Mouse (Mus musculus) heart, adult 11 months (tissue): ENCODE data around the gene Kncn.
A peak's percentile ranks its signal among the peaks of the same experiment; 100 is the strongest.

Source experiments
- DNase-seq: peaks from one replicate; pipeline ENCODE4 v3.0.0; 2022

Kncn gene

DNA sequence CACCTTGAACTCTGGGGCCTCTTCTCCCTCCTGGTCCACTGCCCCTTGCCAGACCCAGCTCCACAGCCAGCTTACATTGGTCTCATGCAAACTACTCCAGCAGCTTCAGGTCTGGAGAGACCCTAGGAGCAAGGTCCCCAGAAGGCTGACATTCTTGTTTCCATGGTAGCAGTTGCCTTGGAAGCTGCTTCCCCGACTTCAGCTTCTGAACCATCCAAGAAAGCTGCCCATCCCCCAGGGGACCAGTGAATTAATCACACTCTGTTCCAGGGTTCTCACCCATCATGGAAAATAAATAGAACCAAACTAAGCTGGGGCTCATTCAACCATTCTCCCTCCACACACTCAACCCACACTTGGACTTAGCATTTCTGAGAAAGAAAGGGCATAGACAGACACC is 3.0 kb upstream of the Kncn start:
- no peak for DNase-seq

DNA sequence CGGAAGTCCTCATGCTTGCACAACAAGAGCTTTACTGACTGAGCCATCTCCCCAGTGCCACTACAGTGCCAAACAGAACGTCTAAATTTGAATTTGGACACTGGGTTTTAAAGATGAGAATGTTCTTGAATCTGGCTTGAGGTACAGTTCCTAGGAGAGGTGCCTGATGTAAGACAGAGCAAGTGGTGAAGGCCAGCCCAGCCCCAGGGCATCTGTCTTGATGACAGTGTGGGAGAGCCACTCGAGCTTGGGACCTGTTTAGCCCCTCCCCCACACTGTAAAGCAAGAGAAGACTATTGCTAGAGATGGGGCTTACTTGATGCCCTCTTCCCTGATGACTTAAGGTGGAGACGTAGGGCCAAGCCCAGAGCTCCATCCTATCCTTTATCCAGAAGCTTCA is 2.0 kb upstream of the Kncn start:
- no peak for DNase-seq

DNA sequence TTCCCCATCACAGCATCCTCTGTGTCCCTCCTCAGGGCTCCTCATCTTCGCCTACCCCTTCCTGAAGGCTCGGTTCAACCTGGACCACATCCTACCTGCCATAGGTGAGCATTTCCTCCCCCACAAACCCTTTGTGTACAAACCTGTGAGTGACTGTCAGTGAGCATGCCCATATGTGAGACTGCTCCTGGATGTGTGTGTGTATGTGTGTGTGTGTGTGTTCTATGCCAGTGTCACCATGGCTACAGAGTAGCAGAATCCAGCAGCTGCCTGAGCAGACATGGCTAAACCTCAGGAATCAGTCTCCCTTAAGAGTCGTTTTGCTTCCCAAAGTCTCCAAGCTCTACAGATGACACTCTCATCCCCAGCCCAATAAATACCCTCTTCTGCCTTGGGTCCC is 1.6 kb downstream of the Kncn start:
- no peak for DNase-seq

DNA sequence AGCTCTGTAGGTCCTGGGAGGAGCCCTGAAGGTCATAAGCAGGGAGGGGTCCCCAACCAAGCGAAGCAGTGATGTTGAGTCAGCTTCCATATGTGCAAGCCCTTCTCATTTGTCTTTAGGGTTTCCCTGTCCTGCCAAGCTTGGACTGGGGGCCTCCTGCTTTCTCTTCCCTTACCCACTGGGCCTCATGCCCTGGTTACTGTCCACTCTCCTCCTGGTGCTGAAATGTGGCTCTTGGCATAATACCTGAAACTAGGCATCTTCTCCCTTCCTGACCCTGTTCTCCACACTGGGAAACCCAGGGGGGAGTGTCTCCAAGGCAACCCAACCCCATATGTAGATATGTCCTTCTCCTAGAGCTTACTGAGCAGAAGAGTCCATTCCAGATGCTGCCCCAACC is 2.7 kb downstream of the Kncn start:
- no peak for DNase-seq

DNA sequence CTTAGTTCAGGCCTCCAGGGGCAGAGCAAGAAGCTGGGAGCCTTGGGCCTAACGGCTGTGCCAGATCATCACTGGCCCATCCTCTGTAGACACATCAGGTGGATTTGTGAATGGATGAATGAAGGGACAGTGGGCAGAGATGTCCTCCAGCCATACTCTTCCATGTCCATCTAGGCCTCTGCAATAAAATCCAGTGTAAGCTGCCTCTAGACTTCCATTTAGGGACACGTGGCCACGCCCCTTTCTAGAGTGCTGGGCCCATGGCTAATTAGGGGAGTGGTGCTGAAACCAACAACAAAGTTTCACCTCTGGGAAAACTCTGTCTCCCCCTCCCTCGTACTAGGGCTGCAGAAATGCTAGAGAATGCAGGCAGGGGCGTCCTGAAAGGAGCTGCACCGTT is 5.9 kb downstream of the Kncn start:
- DNase-seq: no peak

DNA sequence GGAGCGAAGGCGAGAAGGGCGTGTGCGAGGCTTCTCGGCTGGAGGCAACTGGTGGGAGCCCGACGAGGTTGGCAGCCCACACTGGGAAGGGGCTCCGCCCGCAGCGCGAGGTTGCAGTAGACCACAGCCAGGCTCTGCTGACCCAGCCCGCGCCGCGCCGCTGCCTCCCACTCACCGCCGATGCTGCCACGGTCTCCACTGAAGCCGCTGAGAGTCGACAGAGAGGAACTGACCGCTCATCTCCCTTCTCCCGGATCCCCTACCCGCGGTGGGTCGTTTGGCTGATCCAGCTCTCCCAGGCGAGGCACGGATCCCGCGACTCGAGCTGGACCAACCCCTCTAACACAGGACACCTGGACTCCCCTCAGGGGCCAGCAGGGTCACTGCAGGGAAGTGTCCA is 6.4 kb downstream of the Kncn start, which contains the start of gene 6430628N08Rik:
Gene 6430628N08Rik (plus strand): TSS at position 113 of the 400 bp plus-strand sequence.
- no peak for DNase-seq

DNA sequence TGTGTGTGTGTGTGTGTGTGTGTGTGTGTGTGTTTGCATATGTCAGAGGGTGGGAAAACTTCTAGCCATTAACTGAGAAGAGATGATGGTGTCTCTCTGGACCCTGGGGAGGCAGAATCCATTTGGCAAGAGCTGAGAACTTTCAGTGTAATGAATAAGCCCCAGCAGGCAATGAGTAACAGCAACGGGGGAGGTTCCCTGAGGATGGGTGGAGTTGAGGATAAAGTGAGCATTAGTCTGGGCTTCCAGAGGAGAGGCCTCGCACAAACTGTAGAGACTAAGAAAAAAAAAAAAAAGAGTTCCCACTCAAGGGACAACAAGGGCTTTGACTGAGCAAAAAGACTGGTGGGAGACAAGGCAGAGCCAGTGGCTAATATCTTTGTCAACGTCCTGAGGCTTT is 10.1 kb downstream of the Kncn start:
- DNase-seq: no peak

DNA sequence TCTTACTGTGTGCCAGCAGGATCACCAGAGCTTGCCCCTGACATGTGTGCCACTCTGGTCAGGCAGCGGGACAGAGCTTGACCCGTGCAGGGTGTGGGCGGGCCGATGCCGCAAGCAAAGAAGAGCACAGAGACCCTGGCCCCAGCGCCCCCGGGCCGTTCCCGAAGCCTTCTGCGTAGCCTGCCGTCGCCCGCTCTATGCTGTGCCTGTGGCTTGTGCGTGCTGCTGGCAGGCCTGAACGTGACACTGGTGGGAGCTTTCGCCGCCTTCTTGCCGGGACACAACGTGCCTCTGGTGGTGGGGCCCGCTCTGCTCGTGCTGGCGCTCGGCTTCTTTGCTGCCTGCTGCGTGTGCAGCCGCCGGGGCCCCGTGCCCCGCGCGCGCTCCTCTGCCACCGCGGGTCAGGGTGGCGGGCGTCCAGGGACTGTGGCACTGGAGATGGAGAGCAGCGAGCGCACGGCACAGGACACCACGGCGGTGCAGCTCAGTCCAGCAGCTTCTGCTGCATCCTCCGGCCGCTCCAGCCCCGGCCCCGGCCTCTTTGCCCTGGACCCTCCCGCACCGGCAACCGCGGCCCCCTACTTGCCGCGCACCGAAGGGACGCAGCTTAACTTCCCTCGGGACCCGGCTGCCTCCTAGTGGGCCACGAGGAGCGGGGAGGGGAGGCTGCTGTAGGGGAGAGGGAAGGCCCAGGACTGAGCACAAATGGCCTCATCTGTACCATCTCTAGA is 13.9 kb downstream of the Kncn start:
- no peak for DNase-seq

DNA sequence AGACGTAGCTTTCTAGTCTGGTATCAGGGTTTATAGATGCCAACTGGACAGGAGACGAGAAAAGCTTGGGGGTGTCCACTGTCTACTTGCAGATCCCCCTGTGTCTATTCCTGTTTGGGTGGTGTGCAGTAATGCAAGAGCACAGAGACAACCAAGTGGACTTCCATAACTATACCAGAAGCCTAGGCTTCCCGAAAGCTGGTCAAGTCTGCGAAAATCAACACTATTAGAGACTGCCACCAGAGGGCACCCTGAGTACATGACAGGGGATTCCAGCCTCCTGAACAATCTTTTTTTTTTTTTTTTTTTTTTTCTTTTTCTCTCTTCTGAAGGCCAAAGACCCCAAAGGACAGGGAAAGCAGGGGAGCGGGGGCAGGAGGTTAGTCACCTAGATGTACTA is 18.6 kb downstream of the Kncn start:
- peak; percentile 93 for DNase-seq

DNA sequence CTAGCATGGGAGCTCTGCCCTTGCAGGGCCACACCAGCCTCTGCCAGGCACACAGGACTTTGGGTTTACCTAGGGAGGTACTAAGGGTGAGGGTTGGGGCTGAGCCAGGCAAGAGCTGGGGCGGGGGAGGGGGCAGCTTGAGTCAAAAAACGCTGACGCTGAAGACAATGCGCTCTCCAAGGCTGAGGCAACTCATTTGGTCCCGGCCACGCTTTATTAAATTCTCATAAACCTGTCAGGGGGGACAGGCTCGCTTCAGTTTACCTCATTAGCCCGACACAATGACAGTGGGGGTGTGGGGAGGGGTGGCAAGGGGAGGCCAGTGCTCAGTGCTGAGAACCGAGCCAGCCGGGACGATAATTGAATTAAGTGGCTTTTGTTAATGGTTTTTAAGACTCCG is 20.2 kb downstream of the Kncn start:
- DNase-seq: no peak

DNA sequence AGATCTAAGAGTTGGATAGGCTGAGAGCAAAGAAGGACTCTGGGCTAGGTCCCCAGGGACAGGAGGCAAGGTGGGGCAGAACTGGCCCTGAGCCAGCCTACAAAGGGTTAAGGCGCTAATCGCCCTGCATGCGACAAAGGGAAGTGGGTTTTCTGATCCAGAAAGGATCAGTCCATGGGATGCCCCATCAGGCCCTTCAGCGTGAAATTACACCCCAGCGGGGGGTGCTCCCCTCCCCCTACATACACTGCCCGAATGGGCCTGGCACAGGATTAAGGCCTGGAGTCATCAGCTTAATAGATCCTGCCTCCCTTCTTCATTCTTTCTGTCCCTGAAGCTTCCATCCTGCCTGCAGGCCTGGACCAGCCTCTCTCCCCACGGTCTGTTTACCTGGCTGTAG is 21.5 kb downstream of the Kncn start:
- DNase-seq: no peak

DNA sequence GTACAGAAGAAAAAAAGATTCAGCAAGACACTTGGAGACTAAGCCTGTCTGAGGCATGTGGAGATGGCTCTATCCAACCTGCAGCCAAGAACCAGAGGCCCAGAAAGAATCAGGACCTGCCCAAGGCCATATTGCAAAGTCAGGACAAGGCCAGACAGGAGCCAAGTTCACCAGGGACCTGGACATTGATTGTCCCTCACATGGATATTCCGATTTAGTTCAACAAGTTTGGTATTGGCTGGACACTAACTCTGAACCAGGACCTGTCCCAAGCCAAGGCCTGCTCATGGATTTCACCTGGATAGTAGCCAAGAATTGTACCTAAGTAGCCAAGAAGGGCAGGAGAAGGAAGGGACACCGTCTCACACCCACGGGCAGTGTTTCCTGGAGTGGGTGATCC is 22.6 kb downstream of the Kncn start:
- no peak for DNase-seq

DNA sequence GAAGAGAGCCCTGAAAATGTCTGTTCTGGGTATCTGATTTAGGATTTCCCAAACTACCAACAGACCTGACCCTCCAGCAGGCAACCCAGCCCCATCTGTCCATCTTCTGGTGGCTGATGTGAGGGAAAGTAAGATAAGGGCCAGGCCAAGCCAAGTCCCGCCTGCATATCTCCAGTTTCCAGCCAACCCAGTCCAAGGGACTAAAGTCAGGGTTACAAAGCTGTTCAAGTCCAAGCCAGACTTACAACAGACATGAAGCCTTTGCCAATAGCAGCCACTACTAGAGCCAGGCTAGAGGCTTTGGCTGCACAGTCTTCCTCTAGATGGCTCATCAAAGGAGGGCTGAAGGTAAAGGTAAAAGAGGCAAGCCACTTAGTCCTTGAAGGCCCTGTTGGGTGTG is 23.8 kb downstream of the Kncn start:
- DNase-seq: no peak

DNA sequence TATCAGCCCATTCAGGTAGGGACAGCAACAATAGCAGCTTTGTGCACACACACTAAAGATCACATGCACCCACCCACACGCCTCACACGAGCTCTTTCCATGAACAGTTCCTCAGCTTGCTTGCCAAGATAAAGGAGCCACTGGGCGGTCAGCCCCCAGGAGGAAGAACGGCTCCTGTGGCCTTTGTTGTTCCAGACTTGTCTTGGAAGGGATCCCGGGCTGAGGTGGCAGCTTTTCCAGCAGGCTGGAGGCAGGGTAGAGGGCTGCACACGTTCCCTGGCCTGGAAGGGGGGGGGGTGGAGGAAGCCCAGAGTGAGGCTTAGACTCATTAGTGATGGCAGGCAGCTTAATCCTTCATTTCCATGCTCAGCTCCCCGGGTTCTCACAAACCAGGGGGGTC is 24.4 kb downstream of the Kncn start:
- DNase-seq: peak; percentile 97

DNA sequence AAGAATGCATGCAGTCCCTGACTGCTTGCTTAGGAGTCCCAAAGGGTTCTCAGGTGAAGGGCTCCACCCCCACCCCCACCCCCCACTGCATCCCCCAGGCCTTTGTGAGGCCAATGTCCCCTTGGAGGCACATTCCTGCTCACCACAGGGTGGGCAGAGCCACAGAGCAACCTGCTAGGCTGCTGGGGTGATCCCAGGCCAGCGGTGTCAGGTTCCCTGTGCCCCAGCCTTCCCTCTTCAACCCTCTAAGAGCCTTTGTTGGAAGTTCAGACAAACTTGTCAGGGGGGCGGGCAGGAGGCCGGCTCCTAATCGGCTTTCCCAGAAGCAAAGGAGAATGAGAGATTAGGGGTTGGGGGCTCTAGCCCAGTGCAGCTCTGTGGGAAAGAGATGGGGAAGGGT is 27.4 kb downstream of the Kncn start:
- DNase-seq: no peak

DNA sequence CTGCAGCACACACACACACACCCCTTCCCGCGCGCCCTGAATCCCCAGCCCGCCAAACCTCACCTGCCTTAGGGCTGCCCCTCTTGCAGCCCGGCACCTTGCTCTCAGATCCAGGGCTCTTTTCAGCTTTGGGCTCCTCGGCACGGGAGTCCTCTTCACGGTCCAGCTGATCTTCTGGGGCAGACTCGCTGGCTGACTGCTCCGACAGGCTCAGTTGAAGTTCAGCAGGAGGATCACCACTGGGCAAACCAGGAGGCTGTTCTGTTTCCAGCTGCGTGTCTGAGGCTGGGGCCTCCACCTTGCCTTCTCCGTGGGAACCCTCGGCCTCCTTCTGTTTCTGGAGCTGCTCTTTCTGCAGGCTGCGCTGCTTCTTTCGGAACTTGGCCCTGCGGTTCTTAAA is 35.7 kb downstream of the Kncn start:
- no peak for DNase-seq

DNA sequence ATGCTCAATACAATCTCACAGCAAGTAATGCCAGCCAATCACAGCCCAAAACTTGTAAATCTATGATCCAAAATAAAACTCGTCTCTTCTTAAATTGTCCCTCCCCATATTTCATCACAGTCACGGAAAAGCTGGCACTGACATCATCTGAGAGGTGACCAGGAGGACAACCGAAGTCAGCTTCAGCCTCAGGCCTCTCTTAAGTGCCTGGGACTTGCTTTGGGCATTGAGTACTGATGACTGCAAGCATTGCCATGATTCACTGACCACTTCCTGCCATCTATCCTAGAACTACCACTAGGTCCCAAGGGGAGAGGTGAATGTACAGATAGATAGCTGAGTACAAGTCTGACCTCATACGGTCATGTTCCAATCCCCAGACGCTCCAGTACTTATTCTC is 38.5 kb downstream of the Kncn start:
- no peak for DNase-seq

DNA sequence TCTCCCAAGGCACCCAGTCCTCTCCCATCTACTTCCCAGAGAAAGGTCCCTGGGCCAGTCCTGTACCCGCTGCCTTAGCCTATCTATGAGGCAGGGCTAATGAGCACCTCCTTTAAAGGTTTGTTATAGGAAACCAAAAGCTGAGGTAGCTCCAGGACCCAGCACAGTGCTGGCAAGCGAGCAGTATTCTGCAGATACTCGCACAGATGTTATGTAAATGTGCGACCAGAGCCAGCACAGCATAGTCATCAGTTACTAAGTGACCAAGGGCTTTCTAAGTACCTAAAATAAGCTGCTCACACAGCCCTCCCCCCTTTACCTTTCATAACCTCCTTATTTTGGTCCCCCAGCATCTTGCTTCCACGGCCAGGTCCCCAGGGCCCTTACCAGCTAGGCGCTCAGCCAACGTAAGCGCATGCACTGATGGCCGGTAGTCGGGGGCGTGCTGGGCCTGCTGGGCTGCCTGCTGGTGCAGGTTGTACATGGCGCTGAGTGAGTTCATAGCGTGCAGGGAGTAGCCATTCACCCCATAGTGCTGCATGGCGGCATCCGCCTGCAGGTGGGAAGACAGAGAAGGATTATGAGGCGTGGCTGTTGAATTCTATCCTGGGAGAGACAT is 39.2 kb downstream of the Kncn start:
- no peak for DNase-seq

DNA sequence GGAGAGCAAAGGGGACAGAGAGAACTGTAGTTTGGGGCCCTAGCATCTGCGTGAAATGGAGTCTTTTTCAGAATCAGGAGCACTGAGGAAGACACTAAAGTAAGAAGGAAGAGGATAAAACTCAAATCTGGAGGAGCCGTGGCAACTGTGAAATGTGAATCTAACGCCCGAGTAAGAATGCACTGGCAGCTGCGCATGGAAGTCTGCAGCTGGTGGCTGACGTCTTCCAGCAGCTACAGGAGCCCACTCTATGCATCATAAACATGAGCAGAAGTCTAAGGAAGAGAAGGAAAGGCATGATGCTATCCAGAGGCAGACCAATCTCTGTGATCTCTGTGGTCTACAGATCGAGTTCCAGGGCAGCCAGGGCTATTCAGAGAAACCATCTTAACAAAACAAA is 43.4 kb downstream of the Kncn start:
- DNase-seq: no peak

DNA sequence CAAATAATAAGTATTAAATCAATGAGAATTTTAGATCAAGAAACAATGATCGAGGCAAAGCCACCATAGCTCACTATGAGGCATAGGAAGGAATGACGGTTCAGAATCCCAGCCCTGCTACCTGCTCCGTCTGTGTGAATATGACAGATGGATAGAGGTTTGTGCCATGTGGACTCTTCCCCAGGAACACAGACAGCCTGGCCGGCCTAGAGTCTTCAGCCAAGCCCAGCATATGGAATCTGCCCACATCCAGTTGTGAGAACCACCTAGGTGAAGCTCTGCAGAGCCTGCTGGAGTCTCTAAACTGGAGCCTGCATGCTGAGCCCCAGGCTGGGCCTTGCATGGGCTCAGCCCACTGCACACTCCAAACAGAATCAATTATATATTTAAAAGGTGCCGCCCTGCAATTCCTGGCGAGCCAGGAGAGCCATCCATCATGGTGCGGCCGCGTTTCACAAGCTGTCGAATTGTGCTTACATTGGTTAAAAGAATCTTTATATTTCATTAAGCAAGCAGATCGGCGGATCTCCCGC is 47.4 kb downstream of the Kncn start:
- DNase-seq: no peak

DNA sequence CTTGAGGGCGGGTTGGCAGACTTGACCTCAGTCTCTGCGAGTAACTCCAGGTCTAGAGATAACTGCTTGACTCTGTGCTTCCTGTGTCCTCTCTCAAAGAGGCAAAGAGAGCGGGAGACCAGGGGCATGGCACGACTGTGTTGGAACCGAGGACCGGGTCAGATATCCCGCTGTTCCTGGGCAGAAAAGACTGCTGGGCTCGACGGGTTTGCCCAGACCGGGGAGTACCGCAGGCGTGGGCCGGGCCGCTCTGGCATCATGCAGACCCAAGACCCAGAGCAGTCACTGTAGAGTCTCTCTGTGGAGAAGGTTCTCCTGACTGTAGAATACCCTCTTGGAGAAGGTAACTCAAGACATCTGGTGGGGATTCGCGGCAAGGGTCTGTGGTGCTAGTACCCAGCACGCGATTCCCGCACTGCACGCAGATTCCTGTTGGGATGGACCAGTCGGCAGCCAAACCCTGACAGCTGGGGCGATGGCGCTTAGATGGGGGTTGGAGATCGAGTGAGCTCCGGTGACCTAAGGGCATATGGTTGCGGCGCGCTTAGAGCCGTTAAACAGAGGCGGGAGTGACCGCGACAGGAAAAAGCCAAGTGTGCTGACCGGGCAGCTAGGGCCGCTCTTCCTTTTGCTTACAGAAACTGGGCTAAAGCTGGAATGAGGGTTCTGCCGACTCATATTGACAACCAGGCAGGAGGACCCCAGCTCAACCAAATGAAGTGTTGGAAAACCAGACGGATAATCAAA is 51.8 kb downstream of the Kncn start:
- DNase-seq: no peak

DNA sequence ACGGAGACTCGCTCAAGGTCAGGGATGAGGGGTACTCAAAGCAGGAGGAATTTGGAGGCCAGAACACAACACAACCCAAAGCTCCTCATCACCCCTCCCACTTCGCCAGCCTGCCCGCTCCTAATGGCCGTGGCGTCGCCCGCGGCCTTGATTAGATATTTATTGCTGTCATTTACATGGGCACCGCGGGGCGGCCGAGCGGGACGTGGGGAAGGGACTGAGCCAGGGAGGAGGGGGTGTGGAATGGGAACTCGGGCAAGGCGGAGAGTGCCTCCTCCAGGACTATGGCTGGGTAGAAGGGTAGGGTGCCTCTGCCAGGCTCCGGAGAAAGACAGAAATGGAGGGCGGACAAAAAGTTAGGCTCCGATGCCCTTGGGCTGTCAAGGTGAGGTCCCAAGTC is 52.4 kb downstream of the Kncn start:
- no peak for DNase-seq

DNA sequence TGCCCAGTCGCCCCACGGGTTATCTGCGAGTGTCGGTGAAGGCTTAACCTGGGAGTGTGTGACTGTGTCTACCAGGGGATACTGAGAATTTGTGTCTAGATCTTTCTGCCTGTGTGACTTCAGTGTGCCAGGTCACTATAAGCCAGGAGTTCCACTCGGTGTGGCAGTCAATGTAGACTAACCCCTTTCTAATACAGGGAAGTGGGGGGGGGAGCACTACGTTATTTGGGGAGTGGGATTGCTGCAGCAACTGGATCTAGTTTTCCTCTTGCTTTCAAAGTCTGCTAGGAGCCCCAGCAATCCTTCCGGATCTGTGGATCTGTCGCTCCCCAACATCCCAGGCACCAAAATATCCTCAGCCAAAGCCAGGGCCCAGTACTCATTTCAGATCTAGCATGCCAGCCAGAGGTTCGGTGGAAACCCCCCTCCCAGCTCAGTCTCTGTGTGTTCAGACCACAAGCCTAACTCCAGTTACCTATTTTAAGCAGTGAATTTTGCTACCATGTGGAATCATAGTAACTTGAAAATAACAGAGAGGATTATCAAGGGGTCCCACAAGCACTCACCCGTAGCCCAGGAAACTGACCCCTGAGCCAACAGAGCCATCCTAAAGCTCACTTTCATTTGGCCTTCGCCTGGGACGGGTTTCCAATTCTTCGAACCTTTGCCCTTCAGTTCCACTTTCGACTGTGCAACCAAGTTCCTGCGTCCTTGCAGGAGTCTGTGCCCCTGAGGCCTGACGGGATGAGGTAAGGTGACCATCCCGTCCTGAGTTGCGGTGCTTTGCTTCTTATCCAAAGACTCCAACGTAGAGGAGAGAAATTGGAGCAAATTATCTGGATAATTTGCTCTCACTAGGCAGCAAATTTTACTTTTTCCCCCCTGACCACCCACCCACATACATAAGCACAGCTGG is 53.1 kb downstream of the Kncn start:
- DNase-seq: no peak
